Mouse (Mus musculus) spleen, adult 12 weeks (tissue): ENCODE measurements around the gene Abca13.
"Not testable (repeated sequence)": the region's sequence is repeated elsewhere in the genome, so short reads cannot be mapped to it uniquely, and the experiment has no call there.

Experiments used
- DNase-seq: peaks from one replicate; pipeline ENCODE4 v3.0.0; 2022; ENCODE audit warnings: low spot score

The Abca13 gene

GRCm38 (mm10) chr11:9291168-9291567, 99.4 kb downstream of the Abca13 start:
- DNase-seq: no peak

DNA sequence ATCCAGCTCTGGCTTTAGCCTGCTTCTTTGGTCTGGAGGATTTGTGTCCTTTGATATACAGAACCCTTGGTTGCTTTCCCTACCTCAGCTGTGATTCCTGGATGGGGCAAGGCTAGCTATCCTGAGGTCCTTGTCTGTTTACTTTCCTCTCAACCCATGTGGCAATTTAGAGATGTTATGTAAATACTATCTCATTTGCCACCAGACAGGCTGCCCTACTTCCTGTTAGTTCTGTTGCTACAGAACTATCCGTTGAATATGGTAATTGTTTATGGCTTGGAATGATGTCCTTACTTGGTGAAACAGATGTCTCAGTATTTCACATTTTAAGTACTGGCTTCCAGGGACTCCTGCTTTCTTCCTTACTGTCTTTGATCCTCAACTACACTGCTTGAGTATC, 107.9 kb downstream of the Abca13 start:
- no peak for DNase-seq

DNA sequence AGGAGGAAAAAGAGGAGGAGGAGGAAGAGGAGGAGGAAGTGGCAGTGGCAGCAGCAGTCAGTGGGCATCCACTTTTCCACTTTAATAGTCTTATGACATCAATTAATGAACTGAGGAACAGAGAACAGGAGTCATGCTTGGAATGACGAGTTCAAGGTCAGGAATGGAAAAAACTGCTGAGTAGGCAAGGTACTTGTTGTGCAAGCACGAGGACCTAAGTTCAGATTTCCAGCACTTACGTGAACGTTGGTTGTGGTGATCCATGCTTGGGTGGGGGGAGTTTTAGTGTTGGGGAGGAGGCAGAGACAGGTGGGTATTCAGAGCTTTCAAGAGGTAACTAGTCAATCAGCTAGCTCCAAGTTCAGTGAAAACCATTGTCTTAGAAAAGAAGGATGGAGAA, 113.7 kb downstream of the Abca13 start:
- no peak for DNase-seq

DNA sequence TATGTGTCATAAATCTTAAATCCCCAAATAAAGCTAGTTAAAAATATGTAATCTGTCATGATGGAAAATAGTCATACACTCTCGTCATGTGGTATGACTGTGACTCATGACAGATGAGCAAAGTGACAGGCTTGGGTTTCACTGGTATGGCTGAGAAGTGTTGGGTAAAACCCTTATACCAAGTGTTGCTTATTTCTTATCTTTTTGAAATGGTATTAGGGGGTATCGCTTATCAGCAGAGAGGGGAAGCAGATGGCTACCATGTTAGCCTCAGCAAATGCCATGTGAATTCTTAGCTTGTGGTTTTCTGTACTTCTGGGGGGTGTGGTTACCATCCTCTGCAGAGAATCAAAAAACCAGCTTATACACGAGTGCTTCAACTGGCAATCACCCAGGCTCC, 124.8 kb downstream of the Abca13 start:
- no peak for DNase-seq

DNA sequence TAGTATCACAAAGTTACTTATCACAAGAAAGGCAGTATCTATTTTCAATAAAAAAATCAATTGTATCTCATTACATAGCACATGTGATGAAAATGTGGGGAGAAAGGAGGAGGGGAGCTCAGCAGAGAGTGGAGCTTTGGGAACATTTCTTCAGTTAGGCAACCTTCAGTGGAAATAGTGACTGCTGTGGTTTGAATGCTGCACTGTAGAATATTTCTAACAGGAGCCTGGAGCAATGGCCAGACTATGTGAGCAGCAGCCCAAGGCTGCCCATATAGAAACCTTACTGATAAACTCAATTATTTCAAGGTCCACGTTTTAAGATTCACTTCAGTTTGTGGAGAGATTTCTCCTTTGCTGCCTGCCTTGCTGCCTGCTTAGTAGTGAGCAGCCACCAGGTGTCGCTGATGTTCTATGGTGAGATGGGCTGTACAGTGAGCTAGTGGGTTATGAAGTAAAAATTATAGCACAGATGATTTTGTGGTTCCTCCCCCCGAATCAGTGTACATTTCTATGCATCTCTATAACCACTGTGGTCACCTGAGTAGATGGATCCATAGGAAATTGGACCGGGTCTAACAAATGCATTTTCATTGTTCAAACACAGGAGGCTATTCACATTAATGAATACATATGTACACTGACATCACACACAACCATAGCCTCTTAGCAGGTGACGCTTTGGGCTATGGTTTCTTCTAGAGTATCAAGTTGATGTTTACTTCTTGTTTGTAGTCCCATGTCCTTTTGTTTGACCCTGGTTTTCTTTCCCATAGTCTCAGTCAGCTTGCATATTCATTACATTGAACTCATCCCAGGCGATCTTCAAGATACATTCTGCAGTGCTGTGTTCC, 125.6 kb downstream of the Abca13 start:
- DNase-seq: peak; percentile 4

DNA sequence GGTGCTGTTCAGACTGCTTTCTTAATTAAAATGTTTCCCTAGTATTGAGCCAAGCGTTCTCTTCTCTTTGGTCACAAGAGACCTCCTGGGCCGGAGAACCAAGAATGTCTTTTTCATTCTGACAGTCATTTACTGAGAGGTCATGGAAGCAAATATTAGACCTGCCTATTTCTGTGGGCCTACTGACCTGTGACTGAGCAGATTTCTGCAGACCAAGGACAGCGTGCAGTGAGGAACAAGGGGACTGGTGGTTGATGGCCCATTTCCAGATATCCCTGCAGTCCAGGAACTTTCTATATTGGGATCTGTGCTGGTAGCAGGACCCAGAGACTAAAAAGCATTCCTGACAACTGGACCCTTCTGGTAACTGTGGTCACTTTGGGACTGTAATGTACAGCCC, 146.4 kb downstream of the Abca13 start:
- no peak for DNase-seq

- no peak for DNase-seq
Measured at GRCm38 (mm10) chr11:9347724-9348123, 156.0 kb downstream of the Abca13 start.

DNA sequence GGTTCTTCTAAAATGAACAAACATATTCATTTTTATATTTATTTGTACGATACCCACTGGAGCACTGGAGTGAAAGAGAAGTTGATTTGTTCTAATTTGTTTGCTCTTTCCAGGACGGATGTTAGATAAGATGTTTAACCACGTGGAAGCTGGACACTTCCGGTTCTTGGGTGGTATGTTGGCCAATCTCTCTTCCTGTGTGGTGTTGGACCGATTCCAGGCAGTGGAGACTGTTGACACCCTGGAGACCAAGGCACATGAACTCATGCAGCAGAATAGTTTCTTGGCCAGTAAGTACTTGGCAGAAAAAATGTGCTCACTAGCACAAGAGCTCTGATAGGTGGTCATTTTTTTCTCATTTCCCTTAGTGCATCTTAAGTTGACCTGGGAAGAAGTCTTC, 181.4 kb downstream of the Abca13 start:
- no peak for DNase-seq

GRCm38 (mm10) chr11:9374426-9374825, 182.7 kb downstream of the Abca13 start:
- DNase-seq: not testable (repeated sequence)

GRCm38 (mm10) chr11:9388520-9388919, 196.8 kb downstream of the Abca13 start:
- DNase-seq: no peak

DNA sequence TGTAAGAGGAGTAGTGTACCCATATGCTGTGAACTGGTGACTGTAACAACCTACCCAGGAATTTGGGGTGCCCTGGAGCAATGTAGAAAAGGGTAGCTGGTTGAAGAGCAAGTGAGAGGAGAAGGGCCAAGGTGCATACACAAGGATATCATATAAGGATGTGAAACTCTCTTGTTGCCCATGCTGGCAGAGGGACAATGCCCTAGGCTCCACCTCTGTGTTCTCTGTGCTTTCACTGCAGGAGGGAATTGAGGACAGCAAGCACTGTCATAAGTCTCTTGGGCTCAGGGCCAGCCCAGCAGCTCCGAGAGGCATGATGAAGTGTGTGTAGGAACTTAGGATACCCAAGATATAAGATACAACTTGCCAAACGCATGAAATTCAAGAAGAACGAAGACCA, 225.2 kb downstream of the Abca13 start:
- DNase-seq: no peak

GRCm38 (mm10) chr11:9420205-9420604, 228.5 kb downstream of the Abca13 start:
- DNase-seq: no peak

DNA sequence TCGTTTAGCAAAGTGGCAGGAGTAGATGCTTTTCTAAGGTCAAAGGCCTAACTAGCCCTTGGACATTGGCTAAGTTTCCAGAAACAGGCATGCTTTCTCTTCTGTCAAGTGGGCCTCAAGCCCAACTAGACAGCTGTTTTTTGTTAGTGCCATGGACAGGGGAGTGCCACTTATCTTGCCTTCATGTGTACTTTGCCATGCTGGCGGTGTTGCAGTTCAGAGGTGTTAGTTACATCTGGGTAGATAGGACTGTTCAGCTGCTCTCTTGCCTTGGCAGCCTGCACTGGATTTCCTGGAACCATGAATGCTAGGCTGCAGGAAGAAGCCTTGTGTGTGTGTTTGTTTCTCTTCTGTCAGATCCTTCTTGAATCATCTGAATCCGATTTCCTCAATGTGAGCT, 235.7 kb downstream of the Abca13 start:
- DNase-seq: no peak

DNA sequence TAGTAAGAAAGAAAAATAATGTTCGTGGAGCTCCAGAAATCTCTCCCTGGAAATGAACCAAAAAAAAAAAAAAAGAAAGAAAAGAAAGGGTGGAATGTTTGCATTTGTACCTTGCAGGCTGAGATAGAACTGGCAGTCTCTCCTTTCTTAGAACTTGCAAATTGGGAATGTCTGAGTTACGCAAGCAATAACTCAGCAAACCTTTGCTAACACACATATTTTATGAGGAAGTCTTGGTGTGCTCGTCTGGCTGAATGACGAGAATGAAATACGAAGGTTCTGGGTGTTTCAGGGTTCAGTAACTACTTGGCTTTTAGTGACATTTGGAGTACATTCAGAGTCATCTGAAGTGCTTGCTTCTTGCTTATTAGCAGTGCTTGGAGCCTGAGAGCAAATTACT, 241.1 kb downstream of the Abca13 start:
- no peak for DNase-seq

DNA sequence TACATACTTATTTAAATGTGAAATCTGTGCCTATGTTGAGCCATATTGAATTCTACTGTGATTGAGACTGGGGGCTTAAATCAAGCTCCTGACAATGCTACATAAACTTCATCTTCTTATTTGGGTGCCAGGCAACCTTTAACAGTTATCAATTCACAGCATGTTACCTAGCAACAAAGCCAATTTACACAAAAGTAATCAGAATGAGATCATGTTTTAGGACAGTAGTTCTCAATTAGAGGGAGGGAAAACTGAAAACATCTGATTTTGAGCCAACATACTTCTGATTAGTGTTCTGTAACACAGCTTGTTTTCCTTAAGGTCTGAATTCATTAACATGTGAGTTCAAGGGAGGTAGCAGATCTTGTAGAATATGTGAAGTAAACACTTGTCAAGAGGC, 244.9 kb downstream of the Abca13 start:
- no peak for DNase-seq

DNA sequence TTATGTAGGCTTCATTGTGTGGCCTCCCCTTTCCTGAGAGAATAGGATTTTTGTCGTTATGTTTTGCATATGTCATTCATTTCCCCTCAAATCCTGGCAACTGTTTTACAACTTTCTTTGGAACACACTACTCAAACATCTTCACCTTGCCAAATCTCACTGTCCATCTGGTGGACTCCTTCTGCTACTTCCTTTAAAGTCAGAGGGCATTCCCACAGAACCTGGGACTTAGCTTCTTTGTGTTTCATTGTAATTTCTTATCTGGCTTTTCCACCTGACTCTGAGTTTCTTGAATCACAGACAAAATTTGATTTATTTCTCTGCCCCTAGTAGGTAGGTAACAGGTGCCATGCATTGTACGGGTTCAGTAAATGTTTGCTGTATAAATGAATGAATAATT, 248.0 kb downstream of the Abca13 start:
- no peak for DNase-seq

GRCm38 (mm10) chr11:9441192-9441591, 249.4 kb downstream of the Abca13 start:
- DNase-seq: no peak

GRCm38 (mm10) chr11:9472400-9472799, 280.7 kb downstream of the Abca13 start:
- DNase-seq: no peak

DNA sequence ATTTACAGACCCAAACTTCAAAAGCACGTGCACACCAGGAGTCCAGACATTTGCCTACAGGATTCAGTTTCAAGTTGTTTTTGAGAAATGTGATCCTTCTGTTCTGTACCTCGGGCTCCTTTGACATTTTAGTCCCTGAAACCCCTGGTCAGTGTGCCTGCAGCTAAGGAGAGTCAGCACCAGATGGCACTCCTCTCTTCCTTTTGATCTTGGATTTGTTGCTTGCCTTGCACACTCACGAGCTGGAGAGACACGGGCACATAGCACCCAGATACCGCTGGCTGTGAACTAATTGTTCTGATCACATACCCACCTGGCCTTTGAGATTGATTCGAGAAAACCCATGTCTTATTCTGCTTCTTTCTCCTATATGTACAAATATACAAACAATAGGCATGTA, 289.8 kb downstream of the Abca13 start:
- no peak for DNase-seq

DNA sequence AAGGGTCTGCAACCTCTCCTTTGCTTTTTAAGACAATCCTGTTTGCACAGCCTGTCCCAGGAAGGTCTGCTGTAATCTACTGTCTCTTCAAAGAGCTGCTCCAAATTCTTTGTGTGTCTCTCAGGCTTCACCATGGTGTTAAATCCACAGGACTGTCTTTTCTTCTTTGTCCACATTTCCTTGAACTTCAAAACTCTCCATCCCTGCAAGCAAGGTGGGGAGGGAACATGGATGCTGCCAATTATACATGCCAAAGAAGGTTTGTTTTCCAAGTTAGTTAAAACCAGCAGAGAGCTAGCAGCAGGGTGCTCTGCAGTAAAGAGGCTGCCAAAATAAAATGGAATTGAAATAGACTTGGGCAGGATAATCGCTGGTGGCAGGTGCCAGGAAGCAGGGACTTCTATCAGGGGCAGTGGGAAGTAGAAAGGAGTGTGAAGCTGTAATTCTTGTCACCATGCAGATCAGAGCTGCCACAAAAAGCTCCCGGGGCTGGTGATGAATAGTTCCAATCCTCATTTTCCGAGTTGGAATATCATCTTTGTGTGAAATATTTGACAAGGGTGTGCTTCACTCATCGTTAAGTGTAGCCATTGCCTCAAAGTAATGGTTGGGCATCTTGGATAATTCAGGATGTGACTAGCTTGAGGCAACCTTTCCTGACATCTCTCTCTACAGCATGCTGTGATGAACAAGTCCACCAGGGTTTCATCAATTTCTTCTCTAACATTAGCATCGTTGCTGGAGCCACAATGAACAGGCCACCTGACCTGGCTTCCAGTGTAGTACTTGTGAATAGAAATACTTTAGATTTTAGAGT, 308.8 kb downstream of the Abca13 start:
- DNase-seq: no peak

DNA sequence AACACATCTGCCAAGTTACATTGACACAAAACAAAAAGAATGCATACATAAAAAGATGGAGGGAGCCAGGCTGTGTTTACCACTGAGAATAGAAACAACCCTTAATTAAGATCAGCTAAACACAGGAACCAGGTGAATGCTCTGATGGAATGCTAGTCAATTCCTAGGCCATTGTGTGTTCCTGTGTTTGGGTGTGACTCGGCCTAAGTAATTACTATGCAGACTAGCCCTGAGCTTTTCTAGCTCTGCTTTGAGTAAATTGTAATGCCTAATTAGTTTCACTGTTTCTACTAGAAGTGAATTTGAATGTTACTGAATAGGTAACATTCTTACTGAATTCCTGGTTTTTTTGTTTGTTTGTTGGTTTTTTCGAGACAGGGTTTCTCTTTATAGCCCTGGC, 323.2 kb downstream of the Abca13 start:
- DNase-seq: not testable (repeated sequence)

GRCm38 (mm10) chr11:9528556-9528955, 336.8 kb downstream of the Abca13 start:
- DNase-seq: no peak

DNA sequence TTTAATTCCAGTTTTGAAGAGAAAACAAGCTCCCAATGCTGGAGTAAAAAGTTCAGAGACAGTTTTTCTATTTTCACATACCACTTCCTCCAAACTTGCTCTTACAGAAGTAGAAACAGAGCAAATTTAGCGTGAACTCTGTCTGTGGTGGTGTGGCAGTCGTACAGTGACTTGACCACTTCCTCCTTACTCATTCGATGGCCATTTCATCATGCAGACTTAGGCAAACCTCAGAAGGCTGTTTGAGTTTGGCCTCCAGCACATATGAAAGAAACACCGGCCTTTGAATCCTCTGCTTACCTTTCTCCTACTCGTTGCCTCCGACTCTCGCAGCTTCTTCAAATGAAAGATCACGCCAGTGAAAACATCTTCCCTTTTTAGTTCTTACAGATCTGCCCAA, 340.0 kb downstream of the Abca13 start:
- DNase-seq: no peak
